Mouse (Mus musculus): Measurements from ENCODE around the gene Zc3h13.

DNA sequence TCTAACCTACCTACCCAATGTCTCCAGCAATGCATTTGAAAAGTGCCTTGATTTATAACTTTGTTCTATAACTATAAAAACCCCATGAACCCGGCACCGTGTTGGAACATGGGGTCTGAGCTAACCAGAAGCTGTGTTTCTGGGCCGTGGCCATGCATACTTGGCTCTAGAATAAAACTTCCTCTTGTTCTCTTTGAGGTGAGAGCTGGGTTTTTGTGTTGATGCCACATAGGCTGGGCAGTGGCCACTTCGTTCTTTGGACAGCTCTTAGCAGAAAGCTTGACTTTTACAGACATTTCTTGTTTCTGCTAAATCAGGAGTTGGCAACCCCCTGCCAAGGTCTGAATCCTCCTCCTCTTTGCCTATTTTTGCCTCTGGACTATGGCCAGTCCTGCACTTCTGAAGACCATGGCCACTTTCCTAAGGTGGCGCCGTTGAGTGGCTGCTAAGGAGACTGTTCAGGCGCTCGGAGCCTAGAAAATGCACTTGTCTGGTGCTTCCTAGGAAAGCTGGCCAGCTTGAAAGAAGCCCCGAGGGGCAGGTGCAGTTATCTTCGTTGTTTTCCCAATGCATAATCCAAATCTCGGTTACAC lies 90.9 kb downstream of the Zc3h13 start:
- TF ChIP-seq CTCF (IDR thresholded peaks at IDR 0.05; ENCODE audit: borderline replicate concordance, insufficient read depth, low read length): no peak
- no peak for TF ChIP-seq POLR2A (IDR thresholded peaks at IDR 0.05; ENCODE audit: low read depth, low read length)
